Mouse (Mus musculus): Measurements from ENCODE around the gene Braf. TPM values are rescaled to one million over a fixed set of nuclear protein-coding genes. Genes with fewer than 3 reads are reported as not detected.

Gene Braf
- polyA plus RNA-seq, 1 experiment from 2014 or later, result 26.3 TPM

Other genes starting within 250 kb of the Braf start
- 21.0 and 21.2 TPM in 2 replicates for gene Dennd2a, start 167.6 kb downstream of the Braf start, polyA plus RNA-seq (2015; fragmentation: Nextera tagmentation; extraction: Ambion mirVana)
- gene Adck2, start 151.6 kb downstream of the Braf start, polyA plus RNA-seq (2015; fragmentation: Nextera tagmentation; extraction: Ambion mirVana), result 46.3 and 53.6 TPM in 2 replicates
- gene Gm42420, start 139.7 kb downstream of the Braf start, polyA plus RNA-seq (2015; fragmentation: Nextera tagmentation; extraction: Ambion mirVana), result 0.88 and 2.6 TPM in 2 replicates
- gene Ndufb2, start 132.9 kb downstream of the Braf start, polyA plus RNA-seq (2015; fragmentation: Nextera tagmentation; extraction: Ambion mirVana), result 389 and 418 TPM in 2 replicates
- 155 and 156 TPM in 2 replicates for gene Mrps33, start 85.5 kb upstream of the Braf start, polyA plus RNA-seq (2015; fragmentation: Nextera tagmentation; extraction: Ambion mirVana)
- 34.8 and 35.7 TPM in 2 replicates for gene Tmem178b, start 147.8 kb upstream of the Braf start, polyA plus RNA-seq (2015; fragmentation: Nextera tagmentation; extraction: Ambion mirVana)

Data from midbrain, embryonic 15.5 days (tissue).